Mouse (Mus musculus): Measurements from ENCODE around the gene E2f6.

The E2f6 gene

GRCm38 (mm10) chr12:16800959-16801315 lies 9.8 kb upstream of the E2f6 start:
- no peak for DNase-seq

GRCm38 (mm10) chr12:16803237-16803955 lies 7.4 kb upstream of the E2f6 start:
- DNase-seq = no peak

- no peak for DNase-seq
These were observed 6.8 kb upstream of the E2f6 start for GRCm38 (mm10) chr12:16803956-16804430.

GRCm38 (mm10) chr12:16805511-16805910 lies 5.3 kb upstream of the E2f6 start:
- peak; percentile 72 to 90 for DNase-seq

GRCm38 (mm10) chr12:16808045-16808444 lies 2.7 kb upstream of the E2f6 start:
- peak in 1 of 2 experiments; percentile 46 for DNase-seq

- DNase-seq = no peak
These were observed 714 bp downstream of the E2f6 start for GRCm38 (mm10) chr12:16811477-16811876.

GRCm38 (mm10) chr12:16817147-16817546 lies 6.4 kb downstream of the E2f6 start:
- DNase-seq = no peak

GRCm38 (mm10) chr12:16818513-16818912 lies 7.8 kb downstream of the E2f6 start:
- no peak for DNase-seq

- peak; percentile 44 to 52 for DNase-seq
These were observed 10.0 kb downstream of the E2f6 start for GRCm38 (mm10) chr12:16820761-16821160.

GRCm38 (mm10) chr12:16822181-16822734 lies 11.5 kb downstream of the E2f6 start:
- no peak for DNase-seq

- no peak for DNase-seq
These were observed 12.9 kb downstream of the E2f6 start for GRCm38 (mm10) chr12:16823701-16824100.

GRCm38 (mm10) chr12:16828505-16828904 lies 17.7 kb downstream of the E2f6 start:
- peak in 1 of 2 experiments; percentile 48 for DNase-seq

GRCm38 (mm10) chr12:16829785-16830184 lies 19.0 kb downstream of the E2f6 start:
- peak in 1 of 2 experiments; percentile 38 for DNase-seq

GRCm38 (mm10) chr12:16831071-16831470 lies 20.3 kb downstream of the E2f6 start:
- no peak for DNase-seq

- no peak for DNase-seq
These were observed 23.9 kb downstream of the E2f6 start for GRCm38 (mm10) chr12:16834701-16835100.

- peak; percentile 70 to 80 for DNase-seq
These were observed 25.4 kb downstream of the E2f6 start for GRCm38 (mm10) chr12:16836188-16836587.

GRCm38 (mm10) chr12:16837766-16838165 lies 27.0 kb downstream of the E2f6 start:
- DNase-seq = no peak

- no peak for DNase-seq
These were observed 30.3 kb downstream of the E2f6 start for GRCm38 (mm10) chr12:16840842-16841782.

- peak; percentile 42 to 54 for DNase-seq
These were observed 34.1 kb downstream of the E2f6 start for GRCm38 (mm10) chr12:16844623-16845592.

GRCm38 (mm10) chr12:16847204-16847792 lies 36.5 kb downstream of the E2f6 start:
- DNase-seq = no peak

GRCm38 (mm10) chr12:16848501-16848900 lies 37.7 kb downstream of the E2f6 start:
- no peak for DNase-seq

- DNase-seq = no peak
These were observed 39.1 kb downstream of the E2f6 start for GRCm38 (mm10) chr12:16849821-16850220.

Data from cerebellum, postnatal 25 days (tissue).